Mouse (Mus musculus) limb, embryonic 13.5 days (tissue): ENCODE data around the gene Ccs. TPM values are rescaled to one million over a fixed set of nuclear protein-coding genes. Genes with fewer than 3 reads are reported as not detected.
"Not testable (repeated sequence)": the region's sequence is repeated elsewhere in the genome, so short reads cannot be mapped to it uniquely, and the experiment has no call there.

Source experiments
- ATAC-seq: fragments of 200-750 bp; cut with Nextera tagmentation; 2 replicates; pipeline ENCODE4 v1.8.0; 2017; ENCODE audit warnings: low read depth, moderate number of reproducible peaks, moderate TSS enrichment; ENCODE audit not compliant: low FRiP score
- H3K27ac ChIP-seq: fragments of 300-500 bp; sonication (generic); 2 replicates; pipeline ENCODE4 v1.5.1; 2015; ENCODE audit warnings: inconsistent platforms, mild to moderate bottlenecking, moderate library complexity
- H3K27me3 ChIP-seq: fragments of 300-500 bp; sonication (generic); 2 replicates; pipeline ENCODE4 v1.6.1; 2015; ENCODE audit warnings: mild to moderate bottlenecking, inconsistent platforms
- H3K36me3 ChIP-seq: fragments of 300-500 bp; sonication (generic); 2 replicates; pipeline ENCODE4 v1.6.1; 2015; ENCODE audit warnings: inconsistent platforms, mild to moderate bottlenecking, moderate library complexity
- H3K4me1 ChIP-seq: fragments of 300-500 bp; sonication (generic); 2 replicates; pipeline ENCODE4 v1.6.1; 2015; ENCODE audit warnings: inconsistent platforms
- H3K4me2 ChIP-seq: fragments of 300-500 bp; sonication (generic); replicated peaks from 2 replicates; pipeline ENCODE4 v1.6.1; 2015; ENCODE audit warnings: inconsistent platforms, mild to moderate bottlenecking, moderate library complexity
- H3K4me3 ChIP-seq: fragments of 300-500 bp; sonication (generic); 2 replicates; pipeline ENCODE4 v1.5.1; 2015; ENCODE audit warnings: moderate library complexity, mild to moderate bottlenecking, inconsistent platforms
- H3K9ac ChIP-seq: fragments of 300-500 bp; sonication (generic); 2 replicates; pipeline ENCODE4 v1.6.1; 2015; ENCODE audit warnings: mild to moderate bottlenecking, inconsistent platforms
- H3K9me3 ChIP-seq: fragments of 300-500 bp; sonication (generic); 2 replicates; pipeline ENCODE4 v1.6.1; 2016; ENCODE audit warnings: inconsistent platforms
- WGBS: fragments of 180-500 bp; shearing (Covaris S2); methylation state at CpG from one replicate; pipeline ENCODE4 v1.1.7; 2015; 5-methylcytosine and 5-hydroxymethylcytosine counted together
- polyA plus RNA-seq: library from polyadenylated mRNA; unstranded; fragments of >200 nt; fragmentation: Nextera tagmentation; extraction: Ambion mirVana; gene quantifications from 2 replicates; pipeline ENCODE4 v1.2.1, GENCODE M21; 2015

Ccs gene
- polyA plus RNA-seq, 1 experiment from 2014 or later: 64.4 TPM

DNA sequence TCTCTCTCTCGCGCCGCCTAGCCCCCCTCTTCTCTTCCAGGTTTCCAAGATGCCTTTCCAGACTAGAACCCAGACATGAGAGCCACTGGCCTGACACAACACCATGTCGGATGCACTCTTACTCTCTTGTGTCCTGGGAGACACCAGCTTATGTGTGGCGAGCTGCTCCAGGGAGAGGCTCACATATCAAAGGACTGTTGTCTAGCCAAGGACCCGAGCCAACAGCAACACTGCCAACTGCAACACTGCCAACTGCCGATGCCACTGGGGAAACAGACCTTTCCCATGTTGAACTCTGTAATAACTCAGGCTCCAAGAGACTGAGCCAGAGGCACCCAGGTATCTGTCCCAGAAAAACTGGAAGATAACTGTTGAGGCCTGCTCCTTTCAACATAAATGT, 10.0 kb downstream of the Ccs start:
- Histone ChIP-seq H3K4me3 (no peak overlapping the region), H3K36me3 (peaks cover 70% of the 10 kb centered on the region), H3K4me1 (no peaks in the 10 kb centered on the region), H3K9ac (no peak overlapping the region), H3K4me2 (no peak overlapping the region), H3K27ac (no peak overlapping the region), H3K27me3 (no peaks in the 10 kb centered on the region), H3K9me3 (no peaks in the 10 kb centered on the region)
- WGBS: 66% methylated on average over 7 of the region's 7 CpGs
- no peak for ATAC-seq

DNA sequence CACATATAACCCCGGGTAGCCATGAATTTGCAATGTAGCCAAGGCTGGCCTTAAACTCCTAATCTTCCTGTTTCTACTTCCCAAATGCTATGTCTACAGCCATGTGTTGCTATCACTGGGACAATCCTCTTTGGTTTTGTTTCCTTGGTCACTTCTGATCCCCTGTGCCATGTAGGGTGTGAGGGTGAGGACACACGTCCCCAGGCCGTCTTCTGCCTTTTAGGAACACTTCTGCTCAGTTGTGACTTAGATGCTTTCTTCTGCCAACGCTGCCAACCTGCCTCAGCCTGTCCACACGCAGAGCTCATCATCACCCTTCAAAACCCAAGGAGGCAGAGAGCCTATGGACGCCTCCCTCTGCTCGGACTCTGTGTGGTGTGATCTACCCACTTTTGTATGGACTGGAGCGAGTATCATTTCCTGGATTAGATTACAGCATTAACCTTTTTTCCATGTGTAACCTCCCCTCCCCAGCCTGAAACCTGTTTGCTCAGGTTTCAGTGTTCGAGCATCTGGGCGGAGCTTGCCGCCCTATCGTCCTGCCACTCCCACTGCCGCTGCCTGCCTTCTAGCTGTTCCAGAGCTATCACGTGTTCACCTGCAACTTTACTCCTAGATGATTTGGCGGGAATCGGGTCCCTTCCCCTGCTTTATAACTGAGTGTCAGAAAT, 10.6 kb downstream of the Ccs start:
- no peak overlapping the region for H3K27ac ChIP-seq
- H3K36me3 ChIP-seq: peaks cover 72% of the 10 kb centered on the region
- ATAC-seq: no peak
- H3K4me1 ChIP-seq: no peaks in the 10 kb centered on the region
- no peak overlapping the region for H3K9ac ChIP-seq
- no peaks in the 10 kb centered on the region for H3K9me3 ChIP-seq
- no peaks in the 10 kb centered on the region for H3K27me3 ChIP-seq
- H3K4me3 ChIP-seq: no peak overlapping the region
- WGBS: 50% methylated on average over 16 of the region's 16 CpGs
- no peak overlapping the region for H3K4me2 ChIP-seq

DNA sequence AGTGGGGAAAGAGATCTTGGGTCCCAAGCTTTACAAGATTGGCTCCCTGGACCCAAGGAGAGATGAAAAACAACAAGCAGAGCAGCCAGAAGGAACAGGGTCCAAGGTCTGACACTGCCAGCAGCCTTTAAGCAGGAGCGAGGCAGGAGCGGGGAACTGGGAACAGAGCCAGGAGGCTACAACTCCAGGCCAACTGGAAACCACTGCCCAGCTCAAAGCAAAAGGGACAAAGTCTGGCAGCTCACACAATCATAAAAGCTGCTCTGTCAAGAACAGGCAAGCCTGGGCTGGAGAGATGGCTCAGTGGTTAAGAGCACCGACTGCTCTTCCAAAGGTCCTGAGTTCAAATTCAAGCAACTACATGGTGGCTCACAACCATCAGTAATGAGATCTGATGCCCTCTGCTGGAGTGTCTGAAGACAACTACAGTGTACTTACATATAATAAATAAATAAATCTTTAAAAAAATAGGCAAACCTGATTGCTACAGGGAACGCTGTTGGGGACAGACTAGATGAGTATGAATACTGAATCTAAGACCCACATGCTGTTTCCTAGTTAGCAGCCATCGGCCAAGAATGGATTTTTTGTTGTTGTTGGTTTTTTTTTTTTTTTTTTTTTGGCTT, 18.3 kb downstream of the Ccs start:
- 73% methylated on average over 5 of the region's 5 CpGs for WGBS
- no peak overlapping the region for H3K9ac ChIP-seq
- H3K4me1 ChIP-seq: no peaks in the 10 kb centered on the region
- no peaks in the 10 kb centered on the region for H3K27me3 ChIP-seq
- H3K27ac ChIP-seq: no peak overlapping the region
- no peak for ATAC-seq
- 0 out of 2 replicates have a peak, but pooled peaks cover under 1% of the 10 kb centered on the region for H3K9me3 ChIP-seq
- no peak overlapping the region for H3K4me3 ChIP-seq
- no peak overlapping the region for H3K4me2 ChIP-seq
- H3K36me3 ChIP-seq: peaks cover 22% of the 10 kb centered on the region

DNA sequence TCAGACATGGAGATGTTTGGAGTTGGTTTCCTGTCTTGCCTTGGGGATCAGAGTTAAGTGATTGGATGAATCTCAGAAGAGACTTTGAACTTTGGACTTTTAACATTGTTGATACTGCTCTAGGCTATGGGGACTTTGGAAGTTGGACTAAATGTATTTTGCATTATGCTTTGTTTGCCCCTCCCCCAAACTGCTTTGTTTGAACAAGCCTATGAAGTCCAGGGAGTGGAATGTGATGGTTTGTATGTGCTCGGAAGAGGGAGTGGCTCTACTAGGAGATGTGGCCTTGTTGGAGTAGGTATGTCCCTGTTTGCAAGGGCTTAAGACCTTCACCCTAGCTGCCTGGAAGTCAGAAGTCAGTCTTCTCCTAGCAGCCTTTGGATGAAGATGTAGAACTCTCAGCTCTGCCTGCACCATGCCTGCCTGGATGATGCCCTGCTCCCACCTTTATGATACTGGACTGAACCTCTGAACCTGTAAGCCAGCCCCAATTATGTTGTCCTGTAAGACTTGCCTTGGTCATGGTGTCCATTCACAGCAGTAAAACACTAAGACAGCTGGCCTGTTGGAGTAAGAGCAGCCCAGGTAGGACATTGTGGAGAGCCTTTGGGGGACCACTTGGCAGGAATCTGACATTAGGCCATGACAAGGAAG, 21.8 kb downstream of the Ccs start:
- ATAC-seq: no peak
- H3K9ac ChIP-seq: no peak overlapping the region
- no peaks in the 10 kb centered on the region for H3K36me3 ChIP-seq
- WGBS: 75% methylated on average over 1 of the region's 1 CpGs
- H3K4me1 ChIP-seq: 0 out of 2 replicates have a peak, but pooled peaks cover 1% of the 10 kb centered on the region
- H3K27ac ChIP-seq: no peak overlapping the region
- no peak overlapping the region for H3K4me2 ChIP-seq
- H3K4me3 ChIP-seq: no peak overlapping the region
- H3K9me3 ChIP-seq: 0 out of 2 replicates have a peak, but pooled peaks cover 5% of the 10 kb centered on the region
- no peaks in the 10 kb centered on the region for H3K27me3 ChIP-seq

DNA sequence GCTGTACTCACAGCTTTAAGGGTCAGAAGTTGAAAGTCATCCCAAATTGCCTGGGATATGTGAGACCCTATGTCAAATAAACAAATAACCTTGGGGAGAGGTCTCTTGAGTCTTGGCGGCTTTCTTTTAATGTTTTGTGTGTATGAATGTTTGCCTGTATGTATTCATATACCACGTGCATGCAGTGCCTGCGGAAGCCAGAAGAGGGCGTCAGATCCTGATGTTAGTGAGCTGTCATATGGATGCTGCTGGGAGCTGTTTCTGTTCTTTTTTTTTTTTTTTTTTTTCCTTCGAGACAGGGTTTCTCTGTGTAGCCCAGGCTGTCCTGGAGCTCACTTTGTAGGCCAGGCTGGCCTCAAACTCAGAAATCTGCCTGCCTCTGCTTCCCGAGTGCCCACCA, 26.1 kb downstream of the Ccs start:
- Histone ChIP-seq H3K4me2 (no peak overlapping the region), H3K27me3 (no peaks in the 10 kb centered on the region), H3K9me3 (0 out of 2 replicates have a peak, but pooled peaks cover 5% of the 10 kb centered on the region), H3K27ac (no peak overlapping the region), H3K4me3 (no peak overlapping the region), H3K4me1 (peaks cover 19% of the 10 kb centered on the region), H3K9ac (no peak overlapping the region), H3K36me3 (no peaks in the 10 kb centered on the region)
- ATAC-seq: no peak
- WGBS: 77% methylated on average over 6 of the region's 6 CpGs

DNA sequence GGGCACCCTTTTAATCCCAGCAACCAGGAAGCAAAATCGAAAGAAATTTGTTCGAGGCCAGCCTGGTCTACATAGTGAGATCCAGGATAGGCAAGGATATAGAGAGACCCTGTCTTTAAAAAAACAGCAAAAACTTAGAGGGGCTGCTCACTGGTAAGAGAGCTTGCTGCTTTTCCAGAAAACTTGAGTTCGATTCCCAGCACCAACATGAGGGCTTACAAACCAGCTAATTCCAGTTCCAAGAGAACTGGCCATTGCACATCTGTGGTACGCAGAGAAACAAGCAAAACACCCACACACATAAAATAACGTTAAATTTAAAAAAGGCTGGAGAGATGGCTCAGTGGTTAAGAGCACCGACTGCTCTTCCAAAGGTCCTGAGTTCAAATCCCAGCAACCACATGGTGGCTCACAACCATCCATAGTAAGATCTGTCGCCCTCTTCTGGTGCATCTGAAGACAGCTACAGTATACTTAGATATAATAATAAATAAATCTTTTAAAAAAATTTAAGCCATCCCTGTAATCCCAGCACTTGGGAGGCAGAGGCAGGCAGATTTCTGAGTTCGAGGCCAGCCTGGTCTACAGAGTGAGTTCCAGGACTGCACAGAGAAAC, 26.7 kb downstream of the Ccs start:
- peak overlapping the region; percentile 89 for H3K4me3 ChIP-seq
- WGBS: 78% methylated on average over 8 of the region's 8 CpGs
- not testable (repeated sequence) for ATAC-seq, H3K36me3 ChIP-seq, H3K27me3 ChIP-seq, H3K9me3 ChIP-seq
- peak overlapping the region; percentile 60 for H3K4me2 ChIP-seq
- H3K9ac ChIP-seq: peak overlapping the region; percentile 84
- peaks cover 21% of the 10 kb centered on the region for H3K4me1 ChIP-seq
- peak overlapping the region; percentile 93 for H3K27ac ChIP-seq

DNA sequence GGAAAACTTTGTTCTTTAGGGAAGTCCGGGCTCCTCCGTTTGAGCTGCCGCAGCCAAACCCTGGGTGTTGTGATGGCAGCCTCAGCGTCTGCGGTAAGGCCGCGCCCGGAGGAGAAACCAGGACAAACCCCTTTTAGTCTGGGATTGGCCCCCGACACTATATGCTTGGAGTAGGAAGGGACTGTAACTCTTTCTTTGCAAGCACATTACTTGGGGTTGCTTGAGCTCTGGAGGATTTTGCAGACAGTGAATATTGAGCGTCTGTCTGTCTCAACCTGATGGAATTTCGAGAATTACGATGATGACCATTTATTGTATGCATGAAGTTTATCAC, 27.3 kb downstream of the Ccs start:
- Histone ChIP-seq H3K4me1 (peaks cover 21% of the 10 kb centered on the region), H3K4me2 (peak overlapping the region; percentile 60), H3K36me3 (peaks cover 4% of the 10 kb centered on the region; the same call in 1 of the 2 replicates), H3K4me3 (peak overlapping the region; percentile 89), H3K27ac (peak overlapping the region; percentile 93), H3K9ac (peak overlapping the region; percentile 84), H3K27me3 (no peaks in the 10 kb centered on the region), H3K9me3 (0 out of 2 replicates have a peak, but pooled peaks cover 5% of the 10 kb centered on the region)
- WGBS: 4% methylated on average over 12 of the region's 12 CpGs
- ATAC-seq: peak; percentile 60

DNA sequence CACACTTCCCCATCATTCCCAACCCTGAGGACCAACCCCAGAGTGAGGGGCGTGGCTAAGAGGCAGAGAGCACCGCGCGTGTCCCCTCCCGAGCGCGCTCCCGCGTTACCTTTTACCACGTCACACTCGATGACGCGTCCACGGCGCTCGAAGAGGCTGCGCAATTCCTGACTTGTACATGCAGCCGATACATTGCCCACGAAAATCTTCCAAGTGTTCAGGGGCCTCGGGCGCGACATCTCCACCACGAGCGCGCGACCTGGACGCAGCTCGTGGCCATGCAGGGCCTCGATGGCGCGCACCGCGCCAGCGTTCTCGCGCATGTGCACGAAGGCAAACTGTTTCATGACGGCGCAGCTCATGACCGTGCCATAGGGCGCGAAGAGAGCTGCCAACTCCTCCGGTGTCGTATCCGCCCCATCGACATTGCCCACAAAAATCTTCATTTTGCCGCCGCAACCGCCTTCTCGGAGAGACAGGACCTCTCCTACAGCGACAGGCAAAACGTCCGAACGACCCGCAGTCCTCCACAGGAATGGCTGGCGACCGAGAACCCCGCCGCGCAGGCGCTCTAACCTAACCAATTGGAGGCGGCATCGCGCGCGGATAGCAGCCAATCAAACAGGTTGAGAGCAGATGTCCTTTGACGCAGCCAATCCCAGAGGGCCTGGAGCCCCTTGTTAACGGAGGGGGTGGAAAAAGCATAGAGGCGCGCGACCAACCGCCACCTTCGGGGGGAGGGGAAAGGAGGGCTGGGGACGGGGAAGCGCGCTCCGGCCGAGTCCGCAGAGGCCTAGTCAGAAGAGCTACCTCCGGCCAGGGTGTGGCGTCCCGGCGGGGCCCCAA, 27.8 kb downstream of the Ccs start, which contains the start of the genes Gm21992 and Rbm14:
Gene Gm21992 (minus strand): TSS at position 550 of the 846 bp plus-strand sequence.
Gene Rbm14 (minus strand): TSS at position 572 of the 846 bp plus-strand sequence.
- Histone ChIP-seq H3K4me3 (peak within 1 kb of the TSS; percentile 89), H3K27me3 (no peaks in the 10 kb centered on the region), H3K9ac (peak within 1 kb of the TSS; percentile 84), H3K27ac (peak within 1 kb of the TSS; percentile 93), H3K4me1 (peaks cover 21% of the 10 kb centered on the region), H3K4me2 (peak within 1 kb of the TSS; percentile 85), H3K36me3 (peaks cover 4% of the 10 kb centered on the region), H3K9me3 (0 out of 2 replicates have a peak, but pooled peaks cover 5% of the 10 kb centered on the region)
- ATAC-seq: peak; percentile 98
- under 1% methylated on average over 83 of the region's 83 CpGs for WGBS

DNA sequence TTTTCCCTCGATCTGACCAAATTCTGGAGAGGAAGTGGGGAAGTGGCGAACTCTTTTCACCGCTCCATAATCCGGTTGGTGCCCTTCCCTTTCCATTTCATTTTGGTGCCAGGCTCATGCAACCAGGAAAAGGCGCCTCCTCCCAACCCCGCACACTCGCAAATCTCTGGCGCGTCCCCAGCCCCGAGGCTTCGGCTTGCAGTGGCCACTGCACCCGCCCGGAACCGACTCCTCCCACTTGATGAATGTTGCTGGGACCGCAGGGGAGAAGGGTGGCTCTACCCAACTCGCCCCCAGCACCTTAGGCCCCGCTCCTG, 28.4 kb downstream of the Ccs start:
- Histone ChIP-seq H3K9ac (peak overlapping the region; percentile 82), H3K27ac (peak overlapping the region; percentile 91), H3K36me3 (peaks cover 4% of the 10 kb centered on the region), H3K4me3 (peak overlapping the region; percentile 89), H3K27me3 (no peaks in the 10 kb centered on the region), H3K4me2 (peak overlapping the region; percentile 85), H3K9me3 (0 out of 2 replicates have a peak, but pooled peaks cover 4% of the 10 kb centered on the region), H3K4me1 (peaks cover 25% of the 10 kb centered on the region)
- ATAC-seq: no peak
- 0% methylated on average over 17 of the region's 17 CpGs for WGBS

DNA sequence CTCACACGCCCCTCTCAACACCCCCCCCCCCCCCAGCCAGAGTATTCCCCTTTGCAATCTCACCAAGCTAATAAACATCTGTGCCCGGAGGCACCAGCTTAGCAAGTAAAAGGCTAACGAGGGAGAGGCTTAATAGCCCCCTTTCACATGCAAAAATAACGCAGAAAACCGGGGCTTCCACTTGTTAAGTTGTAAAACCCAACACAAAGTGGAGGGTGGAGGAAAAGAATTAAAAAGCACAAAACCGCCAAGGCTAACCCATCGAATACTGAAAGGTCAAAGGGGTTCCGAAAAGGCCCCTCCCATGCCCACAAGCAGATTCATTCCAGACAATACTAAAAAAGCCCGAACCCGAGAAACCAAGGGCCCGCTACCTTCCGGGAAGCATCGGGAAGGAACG, 28.8 kb downstream of the Ccs start:
- Histone ChIP-seq H3K27ac (peak overlapping the region; percentile 91; the same call in 1 of the 2 replicates), H3K9me3 (0 out of 2 replicates have a peak, but pooled peaks cover under 1% of the 10 kb centered on the region), H3K4me1 (peaks cover 26% of the 10 kb centered on the region), H3K36me3 (peaks cover 4% of the 10 kb centered on the region), H3K9ac (peak overlapping the region; percentile 82), H3K4me2 (peak overlapping the region; percentile 85), H3K27me3 (no peaks in the 10 kb centered on the region), H3K4me3 (peak overlapping the region; percentile 89)
- ATAC-seq: no peak
- under 1% methylated on average over 14 of the region's 14 CpGs for WGBS

DNA sequence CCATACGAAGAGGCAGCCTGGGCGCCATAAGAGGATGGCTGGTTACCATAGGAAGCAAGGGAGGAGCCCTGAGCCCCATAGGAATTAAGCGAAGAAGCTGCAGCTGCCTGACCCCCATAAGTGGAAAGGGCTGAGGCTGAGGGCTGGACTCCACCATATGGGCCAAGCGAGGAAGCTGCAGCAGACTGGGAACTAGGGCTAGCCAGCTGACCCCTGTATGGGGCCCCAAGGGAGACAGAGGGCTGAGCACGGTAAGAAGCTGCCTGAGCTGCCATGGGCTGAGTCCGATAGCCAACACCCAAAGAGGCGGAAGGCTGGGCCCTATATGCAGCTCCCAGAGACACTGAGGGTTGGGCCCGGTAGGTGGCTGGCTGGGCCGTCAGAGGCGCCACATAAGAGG, 35.8 kb downstream of the Ccs start:
- H3K4me1 ChIP-seq: peaks cover 9% of the 10 kb centered on the region
- H3K36me3 ChIP-seq: peaks cover 63% of the 10 kb centered on the region
- 88% methylated on average over 10 of the region's 10 CpGs for WGBS
- H3K27me3 ChIP-seq: no peaks in the 10 kb centered on the region
- no peaks in the 10 kb centered on the region for H3K9me3 ChIP-seq
- no peak for ATAC-seq
- H3K27ac ChIP-seq: no peak overlapping the region
- no peak overlapping the region for H3K4me2 ChIP-seq
- no peak overlapping the region for H3K4me3 ChIP-seq
- H3K9ac ChIP-seq: no peak overlapping the region
